Mouse (Mus musculus) hindbrain, postnatal 0 days (tissue): ENCODE results near the gene Tmprss13. TPM values are rescaled to one million over a fixed set of nuclear protein-coding genes. Genes with fewer than 3 reads are reported as not detected.
A peak's percentile ranks its signal among the peaks of the same experiment; 100 is the strongest.

Experiments
- ATAC-seq: fragments of 200-750 bp; cut with Nextera tagmentation; 2 replicates; pipeline ENCODE4 v1.8.0; 2017; ENCODE audit warnings: mild to moderate bottlenecking, moderate TSS enrichment, moderate library complexity
- DNase-seq: peaks from one replicate; pipeline ENCODE4 v3.0.0-alpha.2; 2015; ENCODE audit warnings: low spot score
- H3K27ac ChIP-seq: fragments of 300-500 bp; sonication (generic); 2 replicates; pipeline ENCODE4 v1.5.1; 2014; ENCODE audit warnings: mild to moderate bottlenecking
- H3K27me3 ChIP-seq: fragments of 300-500 bp; sonication (generic); 2 replicates; pipeline ENCODE4 v1.6.1; 2014; ENCODE audit warnings: low read length, mixed read lengths; ENCODE audit not compliant: insufficient read depth
- H3K36me3 ChIP-seq: fragments of 300-500 bp; sonication (generic); 2 replicates; pipeline ENCODE4 v1.6.1; 2014; ENCODE audit warnings: low read length, mixed read lengths; ENCODE audit not compliant: insufficient read depth
- H3K4me1 ChIP-seq: fragments of 300-500 bp; sonication (generic); 2 replicates; pipeline ENCODE4 v1.6.1; 2014; ENCODE audit warnings: antibody characterized with exemption, low read length, mixed read lengths; ENCODE audit not compliant: insufficient read depth
- H3K4me2 ChIP-seq: fragments of 300-500 bp; sonication (generic); 2 replicates; pipeline ENCODE4 v1.6.1; 2014; ENCODE audit warnings: low read depth, mild to moderate bottlenecking, low read length, moderate library complexity, mixed read lengths
- H3K4me3 ChIP-seq: fragments of 300-500 bp; sonication (generic); 2 replicates; pipeline ENCODE4 v1.5.1; 2014; ENCODE audit warnings: low read length
- H3K9ac ChIP-seq: fragments of 300-500 bp; sonication (generic); replicated peaks from 2 replicates; pipeline ENCODE4 v1.6.1; 2014; ENCODE audit warnings: mild to moderate bottlenecking, low read length, moderate library complexity, mixed read lengths
- H3K9me3 ChIP-seq: fragments of 300-500 bp; sonication (generic); 2 replicates; pipeline ENCODE4 v1.6.1; 2016; ENCODE audit warnings: low read length, mixed read lengths
- CTCF ChIP-seq: IDR thresholded peaks from 2 replicates; pipeline ENCODE4 v1.5.1; 2016; ENCODE audit warnings: antibody characterized with exemption, control low read depth, low read depth
- WGBS: fragments of 180-500 bp; shearing (Covaris S2); extraction: QIAGEN DNeasy Blood & Tissue Kit; methylation state at CpG from one replicate; pipeline ENCODE4 v1.1.7; 2014; 5-methylcytosine and 5-hydroxymethylcytosine counted together
- polyA plus RNA-seq: library from polyadenylated mRNA; unstranded; fragments of >200 nt; fragmentation: Nextera tagmentation; extraction: Ambion mirVana; gene quantifications from 2 replicates; pipeline ENCODE4 v1.2.1, GENCODE M21; 2015
- total RNA-seq: library from RNA; depleted of rRNA; stranded (reverse); fragments of >200 nt; gene quantifications from 2 replicates; pipeline ENCODE4 v1.2.3, GENCODE M21; 2014

Tmprss13 gene
- total and polyA plus RNA-seq, 2 experiments from 2014 or later = not detected

GRCm38 (mm10) chr9:45308521-45308920 is 10.4 kb upstream of the Tmprss13 start:
- no peak for DNase-seq
- Histone ChIP-seq H3K27me3 (no peaks in the 10 kb centered on the region), H3K4me2 (no peak overlapping the region), H3K9ac (no peak overlapping the region), H3K4me1 (no peaks in the 10 kb centered on the region), H3K9me3 (no peaks in the 10 kb centered on the region), H3K27ac (no peak overlapping the region), H3K4me3 (no peak overlapping the region), H3K36me3 (no peaks in the 10 kb centered on the region)
- no peak for TF ChIP-seq CTCF
- no peak for ATAC-seq
- WGBS = 89% methylated on average over 5 of the region's 5 CpGs

GRCm38 (mm10) chr9:45311858-45312257 is 7.0 kb upstream of the Tmprss13 start:
- Histone ChIP-seq H3K27ac (no peak overlapping the region), H3K36me3 (no peaks in the 10 kb centered on the region), H3K27me3 (no peaks in the 10 kb centered on the region), H3K4me1 (no peaks in the 10 kb centered on the region), H3K9ac (no peak overlapping the region), H3K4me2 (no peak overlapping the region), H3K9me3 (no peaks in the 10 kb centered on the region), H3K4me3 (no peak overlapping the region)
- no peak for ATAC-seq
- WGBS = 82% methylated on average over 6 of the region's 6 CpGs
- TF ChIP-seq CTCF = no peak
- DNase-seq = no peak

DNA sequence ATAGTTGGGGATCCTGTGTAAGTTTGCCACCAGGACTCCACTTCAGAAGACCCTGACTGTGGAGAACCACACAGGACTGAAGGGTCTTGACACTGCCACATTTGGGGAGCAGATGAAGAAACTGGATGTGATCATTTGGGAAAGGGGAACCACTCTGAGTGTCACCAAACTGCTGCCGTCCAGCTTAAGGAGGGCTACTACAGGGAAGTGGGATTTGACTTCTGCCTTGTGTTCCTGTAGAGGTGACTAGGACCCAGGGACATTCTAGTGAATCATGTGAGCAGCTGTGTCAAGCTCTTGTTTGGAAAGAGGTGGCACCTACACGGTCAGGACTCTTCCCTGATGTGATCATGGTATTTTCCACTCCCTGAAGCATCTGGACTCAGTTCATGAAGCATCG is 5.0 kb upstream of the Tmprss13 start:
- H3K4me1 ChIP-seq = no peaks in the 10 kb centered on the region
- no peak overlapping the region for H3K9ac ChIP-seq
- no peaks in the 10 kb centered on the region for H3K9me3 ChIP-seq
- ATAC-seq (no peak), DNase-seq (no peak)
- WGBS = 89% methylated on average over 3 of the region's 3 CpGs
- no peak overlapping the region for H3K4me3 ChIP-seq
- H3K36me3 ChIP-seq = no peaks in the 10 kb centered on the region
- TF ChIP-seq CTCF = no peak
- H3K27me3 ChIP-seq = no peaks in the 10 kb centered on the region
- H3K27ac ChIP-seq = no peak overlapping the region
- H3K4me2 ChIP-seq = no peak overlapping the region

- Histone ChIP-seq H3K4me2 (no peak overlapping the region), H3K36me3 (no peaks in the 10 kb centered on the region), H3K4me1 (no peaks in the 10 kb centered on the region), H3K9ac (no peak overlapping the region), H3K4me3 (no peak overlapping the region), H3K9me3 (no peaks in the 10 kb centered on the region), H3K27ac (no peak overlapping the region), H3K27me3 (no peaks in the 10 kb centered on the region)
- no peak for TF ChIP-seq CTCF
- peak; percentile 59; the same call in 1 of the 2 replicates for ATAC-seq
- 46% methylated on average over 3 of the region's 3 CpGs for whole genome bisulfite sequencing
- DNase-seq = peak; percentile 57
Measured at GRCm38 (mm10) chr9:45317635-45318034, 1.3 kb upstream of the Tmprss13 start.

- Histone ChIP-seq H3K27ac (no peak overlapping the region), H3K9me3 (no peaks in the 10 kb centered on the region), H3K27me3 (no peaks in the 10 kb centered on the region), H3K4me1 (no peaks in the 10 kb centered on the region), H3K4me3 (no peak overlapping the region), H3K9ac (no peak overlapping the region), H3K4me2 (no peak overlapping the region), H3K36me3 (no peaks in the 10 kb centered on the region)
- DNase-seq = peak; percentile 80
- WGBS = 50% methylated on average over 6 of the region's 6 CpGs
- no peak for TF ChIP-seq CTCF
- peak; percentile 88 for ATAC-seq
Measured at GRCm38 (mm10) chr9:45321465-45321864, 2.6 kb downstream of the Tmprss13 start.

DNA sequence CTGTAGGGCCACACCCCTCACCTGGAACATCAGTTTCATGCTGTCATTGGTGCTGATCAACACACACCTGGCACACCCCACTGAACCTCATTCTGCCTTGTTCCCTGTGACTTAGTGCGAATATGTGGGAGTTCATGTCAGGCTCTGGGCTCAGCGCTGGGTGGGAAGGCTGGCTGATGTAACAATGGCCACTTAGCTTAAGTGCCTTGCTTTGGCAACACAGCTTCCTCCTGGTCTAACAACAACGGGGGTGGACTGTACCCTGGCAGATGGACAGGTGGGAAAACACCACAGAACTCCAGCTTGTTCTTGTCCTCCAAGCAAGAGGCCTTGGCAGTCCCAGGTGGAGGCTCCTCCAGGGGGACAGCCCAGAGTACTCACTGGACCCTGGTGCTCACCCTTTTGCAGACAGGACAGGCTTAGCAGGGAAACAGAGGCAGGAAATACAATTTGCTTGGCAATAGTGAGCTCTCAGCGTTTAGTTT is 3.1 kb downstream of the Tmprss13 start:
- no peaks in the 10 kb centered on the region for H3K9me3 ChIP-seq
- no peak overlapping the region for H3K9ac ChIP-seq
- WGBS = 80% methylated on average over 4 of the region's 4 CpGs
- H3K4me2 ChIP-seq = no peak overlapping the region
- no peak overlapping the region for H3K4me3 ChIP-seq
- ATAC-seq (peak; percentile 4; the same call in 1 of the 2 replicates), DNase-seq (no peak)
- no peaks in the 10 kb centered on the region for H3K27me3 ChIP-seq
- H3K4me1 ChIP-seq = no peaks in the 10 kb centered on the region
- no peak for TF ChIP-seq CTCF
- H3K27ac ChIP-seq = no peak overlapping the region
- H3K36me3 ChIP-seq = no peaks in the 10 kb centered on the region

DNA sequence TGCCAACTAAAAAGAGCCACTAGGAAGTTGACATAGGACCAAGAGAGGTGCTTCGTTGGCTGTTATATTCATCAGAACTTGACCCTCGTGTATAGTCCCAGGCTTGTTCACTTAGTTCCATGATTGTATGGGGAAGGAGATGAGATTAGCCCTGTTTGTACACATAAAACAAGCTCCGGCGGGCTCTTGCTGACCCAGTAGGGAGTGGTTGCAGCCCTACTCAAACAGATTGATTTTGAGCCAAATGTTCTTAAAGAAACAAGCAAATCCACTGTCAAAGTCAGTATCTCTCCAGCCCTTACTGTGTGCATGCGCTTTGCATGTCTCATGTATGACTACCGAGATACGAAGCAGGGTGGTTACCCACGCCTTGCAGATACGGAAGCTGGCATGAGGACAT is 7.5 kb downstream of the Tmprss13 start:
- ATAC-seq (no peak), DNase-seq (no peak)
- WGBS = 86% methylated on average over 9 of the region's 9 CpGs
- H3K27me3 ChIP-seq = no peaks in the 10 kb centered on the region
- no peak overlapping the region for H3K27ac ChIP-seq
- H3K4me3 ChIP-seq = no peak overlapping the region
- no peak overlapping the region for H3K4me2 ChIP-seq
- no peak overlapping the region for H3K9ac ChIP-seq
- H3K4me1 ChIP-seq = no peaks in the 10 kb centered on the region
- H3K36me3 ChIP-seq = no peaks in the 10 kb centered on the region
- H3K9me3 ChIP-seq = no peaks in the 10 kb centered on the region
- no peak for TF ChIP-seq CTCF
